Mouse (Mus musculus) limb, embryonic 12.5 days (tissue): Measurements from ENCODE around the gene Clvs2. TPM values are rescaled to one million over a fixed set of nuclear protein-coding genes. Genes with fewer than 3 reads are reported as not detected.

Source experiments
- ATAC-seq: fragments of 200-750 bp; cut with Nextera tagmentation; 2 replicates; pipeline ENCODE4 v1.8.0; 2017; ENCODE audit warnings: low read depth, moderate TSS enrichment; ENCODE audit not compliant: insufficient number of reproducible peaks, insufficient read depth, low FRiP score, low TSS enrichment
- H3K27ac ChIP-seq: fragments of 300-500 bp; sonication (generic); 2 replicates; pipeline ENCODE4 v1.5.1; 2016; ENCODE audit warnings: mild to moderate bottlenecking, moderate library complexity
- H3K27me3 ChIP-seq: fragments of 300-500 bp; sonication (generic); 2 replicates; pipeline ENCODE4 v1.6.1; 2016; ENCODE audit warnings: mild to moderate bottlenecking, moderate library complexity
- H3K36me3 ChIP-seq: fragments of 300-500 bp; sonication (generic); 2 replicates; pipeline ENCODE4 v1.6.1; 2016; ENCODE audit warnings: mild to moderate bottlenecking, moderate library complexity
- H3K4me1 ChIP-seq: fragments of 300-500 bp; sonication (generic); replicated peaks from 2 replicates; pipeline ENCODE4 v1.6.1; 2016
- H3K4me2 ChIP-seq: fragments of 300-500 bp; sonication (generic); 2 replicates; pipeline ENCODE4 v1.6.1; 2016; ENCODE audit warnings: mild to moderate bottlenecking, moderate library complexity
- H3K4me3 ChIP-seq: fragments of 300-500 bp; sonication (generic); replicated peaks from 2 replicates; pipeline ENCODE4 v1.5.1; 2016; ENCODE audit warnings: mild to moderate bottlenecking
- H3K9ac ChIP-seq: fragments of 300-500 bp; sonication (generic); replicated peaks from 2 replicates; pipeline ENCODE4 v1.6.1; 2016; ENCODE audit warnings: mild to moderate bottlenecking, moderate library complexity
- H3K9me3 ChIP-seq: fragments of 300-500 bp; sonication (generic); 2 replicates; pipeline ENCODE4 v1.6.1; 2016; ENCODE audit warnings: mild to moderate bottlenecking, moderate library complexity
- WGBS: fragments of 180-500 bp; shearing (Covaris S2); methylation state at CpG from one replicate; pipeline ENCODE4 v1.1.7; 2016; 5-methylcytosine and 5-hydroxymethylcytosine counted together
- polyA plus RNA-seq: library from polyadenylated mRNA; unstranded; fragments of >200 nt; fragmentation: Nextera tagmentation; extraction: Ambion mirVana; gene quantifications from 2 replicates; pipeline ENCODE4 v1.2.1, GENCODE M21; 2016

Gene Clvs2
- 0.05 TPM in 1 of 2 replicates, not detected in the other for polyA plus RNA-seq

GRCm38 (mm10) chr10:33624131-33624879, at the start of gene Clvs2:
TSS of gene Clvs2 (minus strand) at chr10:33624769.
- no peaks in the 10 kb centered on the region for H3K9me3 ChIP-seq
- peak within 1 kb of the TSS; percentile 45 for H3K4me3 ChIP-seq

GRCm38 (mm10) chr10:33653142-33653541, 28.6 kb upstream of the Clvs2 start:
- no peaks in the 10 kb centered on the region for H3K36me3 ChIP-seq
- H3K9ac ChIP-seq: no peak overlapping the region
- H3K27ac ChIP-seq: no peak overlapping the region
- H3K4me1 ChIP-seq: no peaks in the 10 kb centered on the region
- no peak overlapping the region for H3K4me2 ChIP-seq
- no peaks in the 10 kb centered on the region for H3K27me3 ChIP-seq
- no peaks in the 10 kb centered on the region for H3K9me3 ChIP-seq
- ATAC-seq: no peak
- no peak overlapping the region for H3K4me3 ChIP-seq

More at GRCm38 (mm10) chr10:33624131-33624879, at the start of gene Clvs2:
- H3K4me1 ChIP-seq: peaks cover 6% of the 10 kb centered on the region; the same call in 1 of the 2 replicates
- no peak within 1 kb of the TSS for H3K27ac ChIP-seq
- ATAC-seq: 0 out of 2 replicates have a peak, but pooled peaks have one; percentile 37
- no peaks in the 10 kb centered on the region for H3K36me3 ChIP-seq
- WGBS: 2% methylated on average over 34 of the region's 37 CpGs
- peak within 1 kb of the TSS; percentile 56 for H3K9ac ChIP-seq
- peak within 1 kb of the TSS; percentile 80 for H3K4me2 ChIP-seq
- H3K27me3 ChIP-seq: peaks cover 20% of the 10 kb centered on the region

GRCm38 (mm10) chr10:33623577-33623991, 985 bp downstream of the Clvs2 start:
- Histone ChIP-seq H3K4me1 (peaks cover 6% of the 10 kb centered on the region; the same call in 1 of the 2 replicates), H3K4me3 (peak overlapping the region; percentile 45), H3K4me2 (peak overlapping the region; percentile 80), H3K36me3 (no peaks in the 10 kb centered on the region), H3K27me3 (peaks cover 20% of the 10 kb centered on the region), H3K9ac (no peak overlapping the region), H3K27ac (no peak overlapping the region), H3K9me3 (no peaks in the 10 kb centered on the region)
- WGBS: 14% methylated on average over 6 of the region's 6 CpGs
- no peak for ATAC-seq

DNA sequence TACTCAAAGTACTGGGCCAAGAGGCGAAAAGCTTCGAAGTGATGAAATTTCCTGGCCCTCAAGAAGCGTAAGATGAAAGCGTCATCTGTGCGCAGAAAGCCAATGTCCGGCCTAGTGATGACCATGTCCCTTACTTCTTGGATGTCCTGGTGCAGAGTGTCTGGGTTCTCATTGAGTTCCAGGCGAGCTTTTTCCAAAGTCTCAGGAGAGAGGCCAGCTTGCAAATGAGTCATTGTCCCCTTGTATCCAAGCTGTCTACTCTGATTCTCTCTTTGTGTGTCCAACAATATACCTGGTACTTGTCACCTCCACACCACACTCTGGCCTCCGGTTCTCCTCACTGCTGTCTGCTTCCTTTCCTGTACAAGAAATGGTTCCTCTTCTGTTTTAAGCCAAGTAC, 1.9 kb downstream of the Clvs2 start:
- H3K27me3 ChIP-seq: peaks cover 20% of the 10 kb centered on the region
- no peak overlapping the region for H3K4me3 ChIP-seq
- no peaks in the 10 kb centered on the region for H3K36me3 ChIP-seq
- no peaks in the 10 kb centered on the region for H3K9me3 ChIP-seq
- ATAC-seq: no peak
- H3K9ac ChIP-seq: no peak overlapping the region
- H3K4me1 ChIP-seq: peaks cover 6% of the 10 kb centered on the region; the same call in 1 of the 2 replicates
- no peak overlapping the region for H3K4me2 ChIP-seq
- H3K27ac ChIP-seq: no peak overlapping the region
- 89% methylated on average over 8 of the region's 8 CpGs for WGBS

- Histone ChIP-seq H3K27me3 (no peaks in the 10 kb centered on the region), H3K4me3 (no peak overlapping the region), H3K4me2 (no peak overlapping the region), H3K4me1 (no peaks in the 10 kb centered on the region), H3K36me3 (no peaks in the 10 kb centered on the region), H3K9ac (no peak overlapping the region), H3K27ac (no peak overlapping the region), H3K9me3 (no peaks in the 10 kb centered on the region)
- no peak for ATAC-seq
- 69% methylated on average over 2 of the region's 2 CpGs for WGBS
Observed at GRCm38 (mm10) chr10:33616207-33616606, 8.4 kb downstream of the Clvs2 start.

DNA sequence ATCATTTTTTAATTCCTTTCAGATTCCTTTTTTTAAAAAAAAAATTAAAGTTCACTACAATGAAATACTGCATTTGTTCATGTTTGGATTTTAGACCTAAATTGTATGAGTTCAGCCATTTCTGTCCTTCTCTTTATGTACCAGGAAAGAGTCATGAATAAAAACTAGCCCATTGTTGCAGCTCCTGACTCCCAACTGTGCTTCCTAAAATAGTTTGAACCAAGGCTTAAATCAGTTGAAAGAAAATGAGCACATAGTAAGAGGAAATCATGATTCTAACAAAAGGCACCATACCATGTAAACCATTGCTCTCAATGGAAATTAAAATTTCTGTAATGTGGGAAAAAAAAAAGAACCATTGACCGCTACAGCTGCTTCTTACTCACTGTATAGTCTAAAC, 11.4 kb downstream of the Clvs2 start:
- Histone ChIP-seq H3K4me1 (no peaks in the 10 kb centered on the region), H3K4me3 (no peak overlapping the region), H3K9ac (no peak overlapping the region), H3K27me3 (no peaks in the 10 kb centered on the region), H3K36me3 (no peaks in the 10 kb centered on the region), H3K9me3 (no peaks in the 10 kb centered on the region), H3K4me2 (no peak overlapping the region), H3K27ac (no peak overlapping the region)
- ATAC-seq: no peak
- WGBS: 88% methylated on average over 1 of the region's 1 CpGs

- Histone ChIP-seq H3K9me3 (no peaks in the 10 kb centered on the region), H3K27ac (no peak overlapping the region), H3K4me1 (no peaks in the 10 kb centered on the region), H3K4me2 (no peak overlapping the region), H3K9ac (no peak overlapping the region), H3K27me3 (no peaks in the 10 kb centered on the region), H3K36me3 (no peaks in the 10 kb centered on the region), H3K4me3 (no peak overlapping the region)
- ATAC-seq: no peak
- 93% methylated on average over 16 of the region's 16 CpGs for WGBS
Observed at GRCm38 (mm10) chr10:33592732-33593131, 31.8 kb downstream of the Clvs2 start.

- 57% methylated on average over 2 of the region's 2 CpGs for WGBS
Observed at GRCm38 (mm10) chr10:33588800-33589199, 35.8 kb downstream of the Clvs2 start.

DNA sequence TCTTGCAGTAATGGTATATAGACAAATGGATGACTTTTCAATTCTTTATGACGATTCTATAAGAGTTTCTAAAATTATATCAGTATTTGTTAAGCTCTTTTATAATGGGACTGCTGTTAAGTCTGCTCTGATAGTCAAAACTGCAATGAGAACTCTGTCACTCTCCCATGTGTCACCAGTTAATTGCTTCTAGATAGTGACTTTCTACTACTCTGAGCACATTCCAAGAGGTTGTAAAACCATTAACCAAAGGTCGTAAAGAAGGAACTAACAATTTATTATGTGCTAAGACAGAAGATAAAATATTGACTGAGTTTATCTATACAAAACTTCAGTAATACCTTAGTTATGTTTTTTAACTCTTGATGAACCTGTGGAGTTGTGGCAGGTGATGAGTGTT, 37.5 kb downstream of the Clvs2 start:
- H3K27me3 ChIP-seq: no peaks in the 10 kb centered on the region
- no peak overlapping the region for H3K9ac ChIP-seq
- H3K4me3 ChIP-seq: no peak overlapping the region
- H3K27ac ChIP-seq: no peak overlapping the region
- H3K36me3 ChIP-seq: no peaks in the 10 kb centered on the region
- no peaks in the 10 kb centered on the region for H3K9me3 ChIP-seq
- H3K4me1 ChIP-seq: no peaks in the 10 kb centered on the region
- 38% methylated on average over 2 of the region's 2 CpGs for WGBS
- H3K4me2 ChIP-seq: no peak overlapping the region
- ATAC-seq: no peak

More at GRCm38 (mm10) chr10:33588800-33589199, 35.8 kb downstream of the Clvs2 start:
- Histone ChIP-seq H3K4me3 (no peak overlapping the region), H3K9ac (no peak overlapping the region), H3K4me1 (no peaks in the 10 kb centered on the region), H3K27me3 (no peaks in the 10 kb centered on the region), H3K9me3 (no peaks in the 10 kb centered on the region), H3K4me2 (no peak overlapping the region), H3K36me3 (no peaks in the 10 kb centered on the region), H3K27ac (no peak overlapping the region)
- no peak for ATAC-seq

DNA sequence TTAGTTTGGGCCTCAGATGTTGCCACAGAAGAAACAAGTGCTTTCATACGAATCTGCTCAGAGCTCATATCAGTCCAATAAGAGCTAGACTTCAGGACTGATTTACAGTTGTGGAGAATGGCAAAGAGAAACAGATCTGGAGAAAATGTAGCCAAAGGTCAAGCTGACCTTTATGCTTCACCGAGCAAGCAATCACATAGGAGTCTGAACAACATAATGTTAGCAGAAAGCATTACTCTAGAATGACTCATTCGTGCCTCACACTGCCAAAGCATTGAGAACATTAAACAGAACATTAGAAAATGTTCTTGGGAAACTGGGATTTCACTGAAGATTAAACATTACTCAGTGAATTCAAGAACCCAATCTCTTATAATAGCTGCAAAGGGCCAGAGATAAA, 66.5 kb downstream of the Clvs2 start:
- ATAC-seq: no peak
- Histone ChIP-seq H3K4me2 (no peak overlapping the region), H3K27me3 (no peaks in the 10 kb centered on the region), H3K9me3 (no peaks in the 10 kb centered on the region), H3K27ac (no peak overlapping the region), H3K4me3 (no peak overlapping the region), H3K9ac (no peak overlapping the region), H3K4me1 (no peaks in the 10 kb centered on the region), H3K36me3 (no peaks in the 10 kb centered on the region)
- WGBS: 66% methylated on average over 3 of the region's 3 CpGs

- no peak for ATAC-seq
Observed at GRCm38 (mm10) chr10:33540331-33540730, 84.2 kb downstream of the Clvs2 start.

More at GRCm38 (mm10) chr10:33540331-33540730, 84.2 kb downstream of the Clvs2 start:
- H3K4me2 ChIP-seq: no peak overlapping the region
- no peak overlapping the region for H3K9ac ChIP-seq
- no peaks in the 10 kb centered on the region for H3K36me3 ChIP-seq
- H3K4me3 ChIP-seq: no peak overlapping the region
- H3K4me1 ChIP-seq: no peaks in the 10 kb centered on the region
- H3K27ac ChIP-seq: no peak overlapping the region
- no peaks in the 10 kb centered on the region for H3K27me3 ChIP-seq
- 80% methylated on average over 4 of the region's 4 CpGs for WGBS
- no peaks in the 10 kb centered on the region for H3K9me3 ChIP-seq
